Comparison of ENCODE assay signal across 9 mouse cellular contexts in the genomic region with DNA sequence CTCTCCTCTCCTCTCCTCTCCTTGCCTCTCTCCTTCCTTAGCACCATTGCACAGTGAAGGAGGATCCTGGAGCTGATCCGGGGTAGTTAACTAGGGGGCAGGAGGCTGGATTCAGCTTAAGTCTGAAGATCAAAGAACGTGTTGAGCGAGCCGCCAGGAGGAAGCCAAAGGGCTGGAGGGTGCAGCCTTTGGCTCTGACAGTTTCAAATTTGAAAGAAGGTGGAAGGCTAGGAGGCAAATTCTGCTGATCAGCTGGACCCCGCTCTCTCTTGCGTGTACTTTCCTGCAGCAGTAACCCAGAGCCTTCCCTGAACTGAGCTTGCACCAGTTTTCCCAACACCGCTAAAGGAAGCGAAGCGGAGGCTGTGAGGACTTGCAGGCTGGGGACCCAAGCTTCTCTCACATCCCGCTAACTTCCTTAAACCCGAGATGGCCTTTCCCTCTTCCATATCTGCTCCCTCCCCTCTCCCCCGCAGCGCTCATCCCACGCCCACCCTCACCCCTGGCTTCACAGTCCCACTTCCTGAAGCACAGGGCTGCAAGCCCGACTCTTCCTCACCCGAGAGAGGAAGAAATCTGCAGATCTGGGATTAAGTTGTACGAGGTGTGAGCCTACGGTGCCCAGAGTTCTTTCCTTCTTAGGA. TPM values are rescaled to one million over a fixed set of nuclear protein-coding genes. Genes with fewer than 3 reads are reported as not detected.
DNase-seq lines count a peak whose midpoint lies in the region; ATAC-seq and TF ChIP-seq lines count a peak whose summit lies in the region.
"Had no signal": no experiment of that assay in that cellular context is flagged by ENCODE, and none has a peak within 500 bp of the region (broad histone marks: within the 10 kb centered on the region; RNA-seq: fewer than 3 reads in every experiment).

No protein-coding gene starts in this region.

- H3K4me2 ChIP-seq in liver, postnatal 0 days (ENCODE audit: low read depth, low read length) = no peak overlapping the region
- peak overlapping the region; percentile 5; the same call in 1 of the 2 replicates for H3K4me2 ChIP-seq in embryonic facial prominence, embryonic 11.5 days (ENCODE audit: low read depth, low read length)
- H3K4me2 ChIP-seq in neural tube, embryonic 15.5 days = peak overlapping the region; percentile 19; the same call in 1 of the 2 replicates

- no peak overlapping the region for H3K4me3 ChIP-seq in liver, postnatal 0 days (ENCODE audit: low read depth, low read length)
- no peak overlapping the region for H3K4me3 ChIP-seq in embryonic facial prominence, embryonic 11.5 days (ENCODE audit: low read depth, low read length)
- H3K4me3 ChIP-seq in neural tube, embryonic 15.5 days (replicated peaks) = no peak overlapping the region

- no peak for TF ChIP-seq EP300 in liver, postnatal 0 days (IDR thresholded peaks at IDR 0.05; ENCODE audit: low read depth)

- H3K36me3 ChIP-seq in liver, postnatal 0 days (replicated peaks; ENCODE audit: insufficient read depth, low read length) = no peaks in the 10 kb centered on the region
- H3K36me3 ChIP-seq in embryonic facial prominence, embryonic 11.5 days (replicated peaks; ENCODE audit: control insufficient read depth, insufficient read depth, low read depth, low read length) = no peaks in the 10 kb centered on the region
- H3K36me3 ChIP-seq in neural tube, embryonic 15.5 days = no peaks in the 10 kb centered on the region

- H3K27me3 ChIP-seq in liver, postnatal 0 days (ENCODE audit: insufficient read depth, low read length) = peaks cover 55% of the 10 kb centered on the region
- H3K27me3 ChIP-seq in embryonic facial prominence, embryonic 11.5 days (ENCODE audit: control insufficient read depth, insufficient read depth, low read length) = peaks cover 53% of the 10 kb centered on the region
- H3K27me3 ChIP-seq in neural tube, embryonic 15.5 days (replicated peaks) = peaks cover 79% of the 10 kb centered on the region

- peak; percentile 10 for DNase-seq in liver
- no peak for DNase-seq in liver, postnatal 0 days
- DNase-seq in embryonic facial prominence, embryonic 11.5 days (ENCODE audit: low spot score) = peak; percentile 36
- DNase-seq in kidney, postnatal 10 days = peak; percentile 70
- DNase-seq in cerebellum, adult 9-11 months = no peak
- no peak for DNase-seq in cerebellum, adult 11 months

- no peak for TF ChIP-seq CTCF in liver, postnatal 0 days (IDR thresholded peaks at IDR 0.05; ENCODE audit: low read depth)

- no peaks in the 10 kb centered on the region for H3K4me1 ChIP-seq in liver, postnatal 0 days (ENCODE audit: insufficient read depth)
- H3K4me1 ChIP-seq in embryonic facial prominence, embryonic 11.5 days (ENCODE audit: control insufficient read depth, insufficient read depth, low read length) = no peaks in the 10 kb centered on the region; the same call in 1 of the 2 replicates
- peaks cover 9% of the 10 kb centered on the region; the same call in 1 of the 2 replicates for H3K4me1 ChIP-seq in neural tube, embryonic 15.5 days

- 3% methylated on average over 18 of the region's 18 CpGs for WGBS in liver, postnatal 0 days (ENCODE audit: insufficient replicate concordance)
- 0% methylated on average over 18 of the region's 18 CpGs for WGBS in embryonic facial prominence, embryonic 11.5 days
- under 1% methylated on average over 18 of the region's 18 CpGs for WGBS in neural tube, embryonic 15.5 days

- no peak overlapping the region for H3K27ac ChIP-seq in liver, postnatal 0 days (ENCODE audit: low read depth)
- no peak overlapping the region for H3K27ac ChIP-seq in embryonic facial prominence, embryonic 11.5 days (replicated peaks; ENCODE audit: low read depth, low read length)
- H3K27ac ChIP-seq in neural tube, embryonic 15.5 days (replicated peaks) = no peak overlapping the region
- H3K27ac ChIP-seq: macrophage had no signal

- ATAC-seq in liver, postnatal 0 days = no peak
- ATAC-seq in embryonic facial prominence, embryonic 11.5 days (replicated peaks; ENCODE audit: insufficient number of reproducible peaks, low FRiP score, low TSS enrichment, low read depth) = no peak
- no peak for ATAC-seq in neural tube, embryonic 15.5 days (ENCODE audit: low FRiP score)
- ATAC-seq in inflammation-experienced regulatory T-cells, adult 6 months = no peak

- no peak overlapping the region for H3K9ac ChIP-seq in liver, postnatal 0 days (replicated peaks)
- no peak overlapping the region for H3K9ac ChIP-seq in embryonic facial prominence, embryonic 11.5 days (replicated peaks; ENCODE audit: low read length)
- H3K9ac ChIP-seq in neural tube, embryonic 15.5 days (replicated peaks) = no peak overlapping the region

- no peaks in the 10 kb centered on the region for H3K9me3 ChIP-seq in liver, postnatal 0 days (ENCODE audit: low read length)
- H3K9me3 ChIP-seq in embryonic facial prominence, embryonic 11.5 days (replicated peaks; ENCODE audit: control insufficient read depth, low read length) = no peaks in the 10 kb centered on the region
- no peaks in the 10 kb centered on the region for H3K9me3 ChIP-seq in neural tube, embryonic 15.5 days (replicated peaks)

RNA-seq across cellular contexts. Expression of gene Tcf21, which starts 6.5 kb away (rescaled TPM):
- 12.9 and 13.9 TPM in 2 replicates for polyA plus RNA-seq in liver, postnatal 0 days (2015; fragmentation: Nextera tagmentation; extraction: Ambion mirVana)
- 3.2 and 3.5 TPM in 2 replicates for polyA plus RNA-seq in embryonic facial prominence, embryonic 11.5 days (2014; fragmentation: Nextera tagmentation; extraction: Ambion mirVana)
- polyA plus RNA-seq in neural tube, embryonic 15.5 days (2015; fragmentation: Nextera tagmentation; extraction: Ambion mirVana) = 20.9 TPM in 1 of 2 replicates, not detected in the other
- polyA plus RNA-seq in inflammation-experienced regulatory T-cells, adult 6 months (2017; shearing (Covaris generic)) = under 1 TPM in 1 of 3 experiments, not detected in 2; 0.27 TPM
- polyA plus RNA-seq: macrophage had no signal

Comparison
In these comparisons a context has a peak if more than half of its experiments do, and no peak if none do; other contexts are left out.
1. DNase-seq: peak in liver (single experiment), embryonic facial prominence, embryonic 11.5 days (single experiment) and kidney, postnatal 10 days (single experiment); none in liver, postnatal 0 days (single experiment), cerebellum, adult 9-11 months (single experiment) and cerebellum, adult 11 months (single experiment).